Mouse (Mus musculus): ENCODE measurements at regions not wholly inside any gene's neighbourhood (a gene's known extent, or its start where the extent isn't known, plus 50 kb on each side); places are given as distances from the start of the nearest gene placed in this dataset.
A peak's percentile ranks its signal among the peaks of the same experiment; 100 is the strongest.

- no peak for DNase-seq (ENCODE audit: low read depth, low spot score)
These were observed 52.7 kb upstream of the Gm21915 start for GRCm38 (mm10) chr9:40617676-40618062.

- no peak for DNase-seq (ENCODE audit: low read depth, low spot score)
These were observed 53.3 kb upstream of the Gm21915 start for GRCm38 (mm10) chr9:40617036-40617675.

GRCm38 (mm10) chr9:40616426-40617035 is 53.9 kb upstream of the Gm21915 start:
- peak; percentile 87 for DNase-seq (ENCODE audit: low read depth, low spot score)

GRCm38 (mm10) chr9:40615891-40616290 is 54.5 kb upstream of the Gm21915 start:
- peak; percentile 71 for DNase-seq (ENCODE audit: low read depth, low spot score)

- DNase-seq (ENCODE audit: low read depth, low spot score): peak; percentile 96
These were observed 56.3 kb upstream of the Gm21915 start for GRCm38 (mm10) chr9:40614071-40614470.

GRCm38 (mm10) chr9:40613182-40613581 is 57.2 kb upstream of the Gm21915 start:
- DNase-seq (ENCODE audit: low read depth, low spot score): peak; percentile 27

- no peak for DNase-seq (ENCODE audit: low read depth, low spot score)
These were observed 57.7 kb upstream of the Gm21915 start for GRCm38 (mm10) chr9:40612755-40613154.

- DNase-seq (ENCODE audit: low read depth, low spot score): no peak
These were observed 58.1 kb upstream of the Gm21915 start for GRCm38 (mm10) chr9:40612312-40612711.

- DNase-seq (ENCODE audit: low read depth, low spot score): no peak
These were observed 58.8 kb upstream of the Gm21915 start for GRCm38 (mm10) chr9:40611626-40612025.

GRCm38 (mm10) chr9:40608596-40608995 is 61.8 kb upstream of the Gm21915 start:
- no peak for DNase-seq (ENCODE audit: low read depth, low spot score)

- no peak for DNase-seq (ENCODE audit: low read depth, low spot score)
These were observed 62.5 kb upstream of the Gm21915 start for GRCm38 (mm10) chr9:40607941-40608340.

GRCm38 (mm10) chr9:40603521-40603920 is 66.9 kb upstream of the Gm21915 start:
- DNase-seq (ENCODE audit: low read depth, low spot score): no peak

GRCm38 (mm10) chr9:40598431-40598831 is 67.2 kb upstream of the Gramd1b start:
- no peak for DNase-seq (ENCODE audit: low read depth, low spot score)

GRCm38 (mm10) chr9:40587421-40587820 is 56.2 kb upstream of the Gramd1b start:
- DNase-seq (ENCODE audit: low read depth, low spot score): no peak

- DNase-seq (ENCODE audit: low read depth, low spot score): no peak
These were observed 55.4 kb upstream of the Gramd1b start for GRCm38 (mm10) chr9:40586581-40586980.

GRCm38 (mm10) chr9:40583554-40583953 is 52.4 kb upstream of the Gramd1b start:
- DNase-seq (ENCODE audit: low read depth, low spot score): peak; percentile 73

- peak; percentile 75 for DNase-seq (ENCODE audit: low read depth, low spot score)
These were observed 50.7 kb upstream of the Gramd1b start for GRCm38 (mm10) chr9:40581854-40582253.

Data from A20 (cell line).